Mouse (Mus musculus) heart, embryonic 15.5 days (tissue): ENCODE measurements at regions not wholly inside any gene's neighbourhood (a gene's known extent, or its start where the extent isn't known, plus 50 kb on each side); places are given as distances from the start of the nearest gene placed in this dataset.

Source experiments
- ATAC-seq: fragments of 200-750 bp; cut with Nextera tagmentation; replicated peaks from 2 replicates; pipeline ENCODE4 v1.8.0; 2017; ENCODE audit warnings: low read depth, moderate TSS enrichment; ENCODE audit not compliant: insufficient number of reproducible peaks, insufficient read depth, low FRiP score
- H3K27ac ChIP-seq: fragments of 300-500 bp; sonication (generic); 2 replicates; pipeline ENCODE4 v1.5.1; 2015; ENCODE audit warnings: mild to moderate bottlenecking, inconsistent platforms
- H3K27me3 ChIP-seq: fragments of 300-500 bp; sonication (generic); 2 replicates; pipeline ENCODE4 v1.6.1; 2015; ENCODE audit warnings: inconsistent platforms
- H3K36me3 ChIP-seq: fragments of 300-500 bp; sonication (generic); 2 replicates; pipeline ENCODE4 v1.6.1; 2015; ENCODE audit warnings: mild to moderate bottlenecking, inconsistent platforms
- H3K4me1 ChIP-seq: fragments of 300-500 bp; sonication (generic); replicated peaks from 2 replicates; pipeline ENCODE4 v1.6.1; 2015; ENCODE audit warnings: inconsistent platforms
- H3K4me2 ChIP-seq: fragments of 300-500 bp; sonication (generic); 2 replicates; pipeline ENCODE4 v1.6.1; 2015; ENCODE audit warnings: inconsistent platforms, mild to moderate bottlenecking, moderate library complexity
- H3K4me3 ChIP-seq: fragments of 300-500 bp; sonication (generic); 2 replicates; pipeline ENCODE4 v1.5.1; 2015; ENCODE audit warnings: mild to moderate bottlenecking, inconsistent platforms
- H3K9ac ChIP-seq: fragments of 300-500 bp; sonication (generic); 2 replicates; pipeline ENCODE4 v1.6.1; 2015; ENCODE audit warnings: mild to moderate bottlenecking, inconsistent platforms
- H3K9me3 ChIP-seq: fragments of 300-500 bp; sonication (generic); replicated peaks from 2 replicates; pipeline ENCODE4 v1.6.1; 2016; ENCODE audit warnings: inconsistent platforms
- WGBS: fragments of 180-500 bp; shearing (Covaris S2); methylation state at CpG from one replicate; pipeline ENCODE4 v1.1.7; 2015; ENCODE audit warnings: mixed read lengths; 5-methylcytosine and 5-hydroxymethylcytosine counted together

- Histone ChIP-seq H3K27ac (no peak overlapping the region), H3K9ac (no peak overlapping the region), H3K9me3 (no peaks in the 10 kb centered on the region), H3K27me3 (no peaks in the 10 kb centered on the region), H3K4me2 (no peak overlapping the region), H3K4me3 (no peak overlapping the region), H3K4me1 (no peaks in the 10 kb centered on the region; the same call in 1 of the 2 replicates), H3K36me3 (no peaks in the 10 kb centered on the region)
- no peak for ATAC-seq
- 47% methylated on average over 17 of the region's 17 CpGs for WGBS
These were observed 70.0 kb downstream of the Mbip start for GRCm38 (mm10) chr12:56275556-56276242.

- Histone ChIP-seq H3K4me1 (no peaks in the 10 kb centered on the region), H3K36me3 (no peaks in the 10 kb centered on the region), H3K27ac (no peak overlapping the region), H3K9me3 (no peaks in the 10 kb centered on the region), H3K4me2 (no peak overlapping the region), H3K9ac (no peak overlapping the region), H3K27me3 (no peaks in the 10 kb centered on the region), H3K4me3 (no peak overlapping the region)
- WGBS, result 75% methylated on average over 6 of the region's 6 CpGs
- ATAC-seq, result no peak
These were observed 80.6 kb downstream of the Mbip start for GRCm38 (mm10) chr12:56265049-56265448.

- Histone ChIP-seq H3K9me3 (no peaks in the 10 kb centered on the region), H3K4me1 (no peaks in the 10 kb centered on the region), H3K4me3 (no peak overlapping the region), H3K27ac (no peak overlapping the region), H3K36me3 (no peaks in the 10 kb centered on the region), H3K27me3 (no peaks in the 10 kb centered on the region), H3K4me2 (no peak overlapping the region), H3K9ac (no peak overlapping the region)
- WGBS, result 43% methylated on average over 4 of the region's 4 CpGs
- ATAC-seq, result no peak
These were observed 84.2 kb downstream of the Mbip start for GRCm38 (mm10) chr12:56261471-56261870.

- Histone ChIP-seq H3K9me3 (no peaks in the 10 kb centered on the region), H3K4me2 (no peak overlapping the region), H3K4me1 (no peaks in the 10 kb centered on the region), H3K36me3 (no peaks in the 10 kb centered on the region), H3K4me3 (no peak overlapping the region), H3K27ac (no peak overlapping the region), H3K9ac (no peak overlapping the region), H3K27me3 (no peaks in the 10 kb centered on the region)
- 79% methylated on average over 14 of the region's 14 CpGs for WGBS
- ATAC-seq, result no peak
These were observed 87.2 kb downstream of the Mbip start for GRCm38 (mm10) chr12:56258401-56259050.

- no peak overlapping the region for H3K4me2 ChIP-seq
- no peaks in the 10 kb centered on the region for H3K4me1 ChIP-seq
- no peak overlapping the region for H3K27ac ChIP-seq
- H3K4me3 ChIP-seq, result no peak overlapping the region
- no peaks in the 10 kb centered on the region for H3K27me3 ChIP-seq
- no peaks in the 10 kb centered on the region for H3K9me3 ChIP-seq
- no peak overlapping the region for H3K9ac ChIP-seq
- ATAC-seq, result no peak
- H3K36me3 ChIP-seq, result no peaks in the 10 kb centered on the region
- 82% methylated on average over 11 of the region's 11 CpGs for WGBS
These were observed 89.3 kb downstream of the Mbip start for GRCm38 (mm10) chr12:56256243-56256881.

- H3K36me3 ChIP-seq, result no peaks in the 10 kb centered on the region
- 51% methylated on average over 7 of the region's 7 CpGs for WGBS
- no peak for ATAC-seq
- H3K4me2 ChIP-seq, result no peak overlapping the region
- H3K9ac ChIP-seq, result no peak overlapping the region
- no peak overlapping the region for H3K4me3 ChIP-seq
- H3K27ac ChIP-seq, result no peak overlapping the region
- no peaks in the 10 kb centered on the region for H3K9me3 ChIP-seq
- no peaks in the 10 kb centered on the region for H3K27me3 ChIP-seq
- no peaks in the 10 kb centered on the region for H3K4me1 ChIP-seq
These were observed 92.9 kb downstream of the Mbip start for GRCm38 (mm10) chr12:56252612-56253444.

- Histone ChIP-seq H3K27ac (no peak overlapping the region), H3K4me2 (no peak overlapping the region), H3K9ac (no peak overlapping the region), H3K4me1 (no peaks in the 10 kb centered on the region), H3K9me3 (no peaks in the 10 kb centered on the region), H3K27me3 (no peaks in the 10 kb centered on the region), H3K4me3 (no peak overlapping the region), H3K36me3 (no peaks in the 10 kb centered on the region)
- WGBS, result 18% methylated on average over 3 of the region's 3 CpGs
- no peak for ATAC-seq
These were observed 95.4 kb downstream of the Mbip start for GRCm38 (mm10) chr12:56250262-56250661.

- no peaks in the 10 kb centered on the region for H3K27me3 ChIP-seq
- no peak for ATAC-seq
- WGBS, result 84% methylated on average over 7 of the region's 7 CpGs
- no peaks in the 10 kb centered on the region for H3K36me3 ChIP-seq
- H3K9ac ChIP-seq, result no peak overlapping the region
- H3K27ac ChIP-seq, result no peak overlapping the region
- H3K4me2 ChIP-seq, result no peak overlapping the region
- no peaks in the 10 kb centered on the region for H3K4me1 ChIP-seq
- H3K9me3 ChIP-seq, result no peaks in the 10 kb centered on the region
- H3K4me3 ChIP-seq, result no peak overlapping the region
These were observed 99.3 kb downstream of the Mbip start for GRCm38 (mm10) chr12:56246406-56246805.

- H3K4me3 ChIP-seq, result no peak overlapping the region
- H3K9me3 ChIP-seq, result no peaks in the 10 kb centered on the region
- no peak overlapping the region for H3K4me2 ChIP-seq
- WGBS, result 25% methylated on average over 5 of the region's 5 CpGs
- no peak overlapping the region for H3K27ac ChIP-seq
- H3K27me3 ChIP-seq, result no peaks in the 10 kb centered on the region
- H3K9ac ChIP-seq, result no peak overlapping the region
- H3K36me3 ChIP-seq, result no peaks in the 10 kb centered on the region
- ATAC-seq, result no peak
- no peaks in the 10 kb centered on the region for H3K4me1 ChIP-seq
These were observed 102.9 kb downstream of the Mbip start for GRCm38 (mm10) chr12:56242803-56243202.

GRCm38 (mm10) chr12:56241735-56242134 is 104.0 kb downstream of the Mbip start:
- Histone ChIP-seq H3K27me3 (no peaks in the 10 kb centered on the region), H3K4me3 (no peak overlapping the region), H3K9me3 (no peaks in the 10 kb centered on the region), H3K27ac (no peak overlapping the region), H3K36me3 (no peaks in the 10 kb centered on the region), H3K4me1 (no peaks in the 10 kb centered on the region), H3K4me2 (no peak overlapping the region), H3K9ac (no peak overlapping the region)
- 42% methylated on average over 5 of the region's 5 CpGs for WGBS
- ATAC-seq, result no peak

GRCm38 (mm10) chr12:56240206-56240605 is 105.5 kb downstream of the Mbip start:
- H3K27me3 ChIP-seq, result no peaks in the 10 kb centered on the region
- 44% methylated on average over 12 of the region's 12 CpGs for WGBS
- H3K27ac ChIP-seq, result no peak overlapping the region
- H3K9me3 ChIP-seq, result no peaks in the 10 kb centered on the region
- H3K9ac ChIP-seq, result no peak overlapping the region
- no peaks in the 10 kb centered on the region for H3K4me1 ChIP-seq
- H3K36me3 ChIP-seq, result no peaks in the 10 kb centered on the region
- no peak overlapping the region for H3K4me3 ChIP-seq
- no peak overlapping the region for H3K4me2 ChIP-seq
- no peak for ATAC-seq
